Mouse (Mus musculus): ENCODE data around the gene Shpk.

Shpk gene

DNA sequence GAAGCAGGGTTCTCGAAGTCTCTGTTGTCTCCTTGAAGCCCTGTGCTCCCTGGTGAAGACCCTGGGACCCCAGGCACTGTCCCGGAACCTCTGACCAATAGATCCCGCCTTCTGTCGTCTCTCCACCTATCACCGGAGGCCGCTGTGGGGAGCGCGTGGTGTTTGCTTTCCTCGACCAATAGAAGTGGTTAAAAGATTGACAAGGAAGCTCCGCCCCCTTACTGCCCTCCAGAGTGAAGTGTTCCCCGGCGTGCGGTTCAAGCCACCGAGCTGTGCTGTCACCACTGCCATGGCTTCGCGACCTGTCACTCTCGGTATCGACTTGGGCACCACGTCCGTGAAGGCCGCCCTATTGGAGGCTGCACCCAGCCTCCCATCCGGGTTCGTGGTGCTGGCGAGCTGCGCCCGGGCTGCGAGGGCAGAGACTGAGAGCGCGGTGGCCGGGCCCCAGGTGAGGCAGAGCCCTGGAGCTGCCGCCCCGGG, at the start of gene Shpk:
Gene Shpk, plus strand, starts transcription at position 231 of the 483 bp plus-strand sequence.
- peak; percentile 94 to 96 for DNase-seq

DNA sequence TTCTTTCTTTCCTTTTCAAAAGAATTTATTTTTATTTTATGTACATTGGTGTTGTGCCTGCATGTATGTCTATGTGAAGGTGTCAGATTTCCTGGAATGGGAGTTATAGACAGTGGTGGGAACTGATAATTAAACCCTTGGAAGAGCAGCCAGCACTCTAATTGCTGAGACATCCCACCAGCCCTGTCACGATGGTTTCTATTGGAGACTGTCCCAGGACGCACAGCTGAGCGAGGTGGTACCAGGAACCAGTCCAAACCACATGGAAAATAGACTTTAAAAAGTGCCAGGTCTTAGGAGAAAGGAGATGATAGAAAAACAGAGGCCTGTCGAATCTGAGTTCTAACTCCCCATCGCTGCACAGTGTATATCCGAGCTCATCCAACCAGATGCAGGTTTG, 44.2 kb upstream of the Shpk start:
- DNase-seq, result no peak

DNA sequence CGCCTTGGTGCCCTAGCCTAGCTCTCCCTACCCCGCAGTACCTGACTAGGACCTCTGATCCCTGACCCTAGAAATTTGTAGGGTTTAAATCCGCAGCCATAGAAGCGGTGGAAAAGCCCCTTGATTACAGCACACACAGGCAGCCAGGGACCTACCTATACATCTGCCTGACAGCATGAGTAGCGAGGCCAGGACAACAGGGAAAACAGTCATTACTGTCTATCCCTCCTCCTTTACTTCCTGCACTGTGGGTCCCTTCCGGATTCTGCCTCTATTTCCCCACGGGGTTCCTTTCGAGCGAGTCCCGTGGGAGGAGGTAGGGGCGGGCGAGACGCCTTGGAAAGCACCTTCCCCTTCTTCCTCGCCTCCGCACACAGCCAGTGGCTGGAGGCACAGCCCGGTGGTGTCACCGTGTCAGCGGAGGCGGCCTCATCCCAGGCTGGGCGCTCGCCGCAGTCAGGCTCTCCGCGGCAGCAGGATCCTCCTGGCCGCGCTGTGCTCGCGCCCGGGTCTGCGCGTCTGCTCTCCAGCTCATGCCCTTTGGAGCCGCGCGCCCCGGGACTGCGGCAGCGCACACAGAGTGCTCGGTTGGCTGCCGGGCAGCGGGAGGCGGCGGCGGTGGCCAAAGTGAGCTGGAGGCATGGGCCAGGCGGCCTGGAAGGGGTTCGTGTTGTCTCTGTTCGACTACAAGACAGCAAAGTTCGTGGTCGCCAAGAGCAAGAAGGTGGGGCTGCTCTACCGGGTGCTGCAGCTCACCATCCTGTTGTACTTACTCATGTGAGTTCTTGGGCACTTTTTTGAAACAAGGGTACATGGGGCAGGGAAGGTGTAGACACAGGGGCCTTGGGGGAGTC, 39.1 kb upstream of the Shpk start, which contains the start of gene P2rx5:
Gene P2rx5, plus strand, starts transcription at position 465 of the 854 bp plus-strand sequence.
- peak; percentile 62 to 71 for DNase-seq

DNA sequence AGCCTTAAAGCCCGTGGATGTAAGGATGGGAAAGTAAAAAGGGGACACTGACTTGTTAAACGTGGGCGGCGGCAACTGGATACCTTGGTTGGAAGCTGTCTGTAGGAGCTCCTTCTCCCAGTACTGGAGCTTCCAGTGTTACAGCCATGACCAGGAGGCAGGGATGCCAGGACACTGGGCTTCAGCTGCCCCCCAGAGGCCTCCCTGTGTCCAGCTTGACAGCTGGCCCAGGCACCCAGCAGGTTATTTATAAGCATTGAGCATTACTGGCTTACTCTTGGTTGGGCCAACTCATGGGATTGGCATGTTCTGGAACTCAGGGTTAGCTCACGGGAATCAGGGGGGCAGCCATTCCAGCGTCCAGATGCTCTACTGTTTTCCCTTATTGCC, 38.5 kb upstream of the Shpk start:
- peak; percentile 50 to 66 for DNase-seq

DNA sequence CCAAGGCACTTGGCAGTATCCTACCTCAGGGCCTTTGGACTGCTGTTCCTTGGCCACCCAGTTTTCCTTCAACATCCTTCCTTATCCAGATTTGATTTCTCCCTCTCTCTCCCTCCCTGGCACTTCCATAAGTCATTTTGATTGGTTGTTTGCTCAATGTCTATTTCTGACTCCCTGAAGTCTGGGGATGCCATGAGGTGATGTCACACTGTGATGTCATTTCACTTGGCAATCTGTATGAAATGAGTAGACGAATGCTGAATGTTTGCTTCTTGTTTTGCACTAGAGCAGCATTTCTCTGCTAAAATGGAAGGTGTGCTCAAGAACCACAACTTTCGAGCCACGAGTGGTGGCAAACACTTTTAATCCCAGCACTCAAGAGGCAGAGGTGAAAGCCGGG, 37.6 kb upstream of the Shpk start:
- no peak for DNase-seq

DNA sequence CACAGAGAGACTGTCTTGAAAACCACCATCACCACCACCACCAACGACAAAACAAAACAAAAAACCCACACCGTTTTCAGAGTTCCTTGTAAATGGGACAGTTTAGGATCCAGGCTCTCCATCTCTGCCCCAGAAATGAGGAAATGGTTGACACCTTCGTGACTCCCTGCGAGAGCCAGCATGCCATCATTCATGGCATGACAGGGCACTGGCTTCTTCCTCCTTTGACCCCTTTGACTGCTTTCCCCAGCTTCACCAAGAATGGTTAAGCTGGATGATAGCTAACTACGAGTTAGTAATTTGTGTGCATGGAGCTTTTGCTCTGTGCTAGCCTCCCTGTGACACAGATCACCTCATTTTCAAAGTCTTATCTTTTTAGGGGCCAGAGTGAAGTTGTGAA, 37.0 kb upstream of the Shpk start:
- no peak for DNase-seq

DNA sequence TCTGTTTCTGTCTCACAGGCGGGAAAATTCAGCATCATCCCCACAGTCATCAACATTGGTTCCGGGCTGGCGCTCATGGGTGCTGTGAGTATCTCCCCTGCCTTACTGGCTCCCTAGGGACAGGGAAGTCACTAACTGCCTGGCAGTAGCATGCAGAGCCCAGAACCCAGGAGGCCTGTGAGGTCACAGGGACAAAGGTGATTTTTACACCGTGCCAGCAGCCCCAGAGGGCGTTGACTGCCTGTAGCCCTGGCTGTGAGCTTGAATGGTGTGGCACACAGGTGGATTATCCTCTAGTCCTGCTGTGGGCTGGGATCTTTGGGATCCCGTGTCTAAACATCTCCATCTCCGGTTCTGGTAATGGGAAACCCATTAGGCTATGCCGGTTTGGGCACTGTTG, 31.2 kb upstream of the Shpk start:
- no peak for DNase-seq

DNA sequence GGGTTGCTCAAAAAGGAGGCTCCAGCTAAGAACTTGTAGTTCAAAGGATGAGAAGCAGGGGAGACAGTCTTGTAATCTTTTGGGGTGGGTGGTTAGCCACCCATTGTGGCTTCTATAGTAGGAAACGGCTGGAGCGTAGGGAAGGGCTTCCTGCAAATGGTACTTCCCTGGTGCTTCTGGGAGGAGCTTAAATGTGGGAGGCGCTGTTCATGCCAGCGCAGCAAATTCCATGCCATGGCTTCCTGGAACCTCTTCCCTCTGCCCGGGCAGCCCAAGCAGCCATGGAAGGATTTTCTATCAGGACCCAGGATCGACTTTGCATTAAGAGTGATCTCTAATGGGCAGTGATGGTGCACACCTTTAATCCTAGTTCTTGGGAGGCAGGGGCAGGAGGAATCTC, 30.7 kb upstream of the Shpk start:
- no peak for DNase-seq

DNA sequence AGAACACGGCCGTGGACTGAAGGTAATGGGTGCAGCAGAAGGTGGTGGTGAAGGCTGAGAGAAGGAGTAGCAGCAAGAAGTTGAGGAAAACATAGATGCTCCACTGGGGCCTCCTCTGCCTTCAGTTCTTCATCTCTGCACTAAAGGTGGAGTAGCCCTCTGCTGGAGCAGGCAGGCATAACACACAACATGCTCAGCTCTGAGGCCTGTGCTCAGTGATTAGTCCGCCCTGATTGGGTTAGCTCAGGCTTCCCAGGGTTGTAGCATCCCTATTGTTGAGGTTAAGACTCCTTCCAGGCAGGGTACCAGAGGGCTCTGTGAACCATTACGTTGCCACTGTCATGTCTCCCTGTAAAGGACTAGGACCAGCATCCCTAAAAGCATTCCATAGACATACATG, 30.0 kb upstream of the Shpk start:
- peak; percentile 57 to 73 for DNase-seq

DNA sequence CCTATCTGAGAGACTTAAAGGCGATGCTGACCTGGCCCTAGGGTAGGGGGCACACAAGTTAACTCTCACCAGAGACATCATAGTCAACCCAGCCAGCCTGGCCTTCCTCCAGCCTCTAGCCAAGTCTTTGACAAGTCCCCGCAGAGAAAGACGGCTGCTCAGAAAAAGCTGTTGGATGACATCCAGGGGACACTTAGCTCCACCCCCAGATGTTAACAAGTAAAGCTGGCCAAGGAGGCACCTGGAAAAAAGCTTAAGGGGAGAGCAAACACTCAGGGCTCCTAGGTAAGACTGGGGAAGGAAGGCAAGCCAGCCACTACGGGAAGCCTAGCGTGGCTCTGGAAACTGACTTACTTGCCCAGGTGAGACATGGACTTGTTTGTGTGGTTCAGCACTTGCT, 27.1 kb upstream of the Shpk start:
- DNase-seq, result peak; percentile 78 to 83

DNA sequence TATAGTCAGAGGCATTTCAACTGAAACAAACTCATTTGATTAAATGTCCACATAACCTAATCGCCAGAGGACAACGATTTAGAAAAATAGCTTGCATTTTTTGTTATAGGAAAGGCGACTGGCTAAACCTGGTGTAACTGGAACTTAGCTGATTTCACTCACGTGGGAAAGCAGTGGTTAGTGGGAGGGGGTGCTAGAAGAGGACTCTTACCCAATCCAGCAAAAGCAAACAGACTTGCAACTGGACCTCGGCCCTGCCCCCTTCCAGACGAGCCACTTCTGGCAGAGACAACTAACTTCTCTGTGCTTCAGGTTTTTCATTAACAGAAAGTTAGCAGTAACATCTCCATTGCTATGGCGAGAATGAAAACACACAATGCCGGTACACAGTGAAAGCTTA, 23.6 kb upstream of the Shpk start:
- DNase-seq, result peak; percentile 70 to 88

DNA sequence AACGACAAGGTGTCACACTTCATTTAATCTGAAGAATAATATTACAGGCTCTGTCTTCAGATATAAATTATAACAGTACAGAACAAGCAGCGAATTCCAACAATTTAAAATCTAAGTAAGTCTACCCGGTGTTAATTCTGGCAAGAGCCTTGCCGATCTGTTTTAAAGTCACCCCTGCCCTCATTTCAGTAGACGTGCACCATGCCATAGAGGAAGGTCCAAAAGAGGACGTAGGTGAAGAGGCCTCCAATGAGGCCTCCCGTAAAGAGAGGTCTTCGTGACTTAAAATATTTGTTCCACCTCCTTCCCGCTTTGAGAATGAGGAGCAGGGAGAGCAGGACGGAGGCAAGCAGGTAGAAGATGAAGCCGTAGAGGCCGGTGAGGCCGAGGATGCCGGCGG, 23.1 kb upstream of the Shpk start:
- DNase-seq, result no peak

DNA sequence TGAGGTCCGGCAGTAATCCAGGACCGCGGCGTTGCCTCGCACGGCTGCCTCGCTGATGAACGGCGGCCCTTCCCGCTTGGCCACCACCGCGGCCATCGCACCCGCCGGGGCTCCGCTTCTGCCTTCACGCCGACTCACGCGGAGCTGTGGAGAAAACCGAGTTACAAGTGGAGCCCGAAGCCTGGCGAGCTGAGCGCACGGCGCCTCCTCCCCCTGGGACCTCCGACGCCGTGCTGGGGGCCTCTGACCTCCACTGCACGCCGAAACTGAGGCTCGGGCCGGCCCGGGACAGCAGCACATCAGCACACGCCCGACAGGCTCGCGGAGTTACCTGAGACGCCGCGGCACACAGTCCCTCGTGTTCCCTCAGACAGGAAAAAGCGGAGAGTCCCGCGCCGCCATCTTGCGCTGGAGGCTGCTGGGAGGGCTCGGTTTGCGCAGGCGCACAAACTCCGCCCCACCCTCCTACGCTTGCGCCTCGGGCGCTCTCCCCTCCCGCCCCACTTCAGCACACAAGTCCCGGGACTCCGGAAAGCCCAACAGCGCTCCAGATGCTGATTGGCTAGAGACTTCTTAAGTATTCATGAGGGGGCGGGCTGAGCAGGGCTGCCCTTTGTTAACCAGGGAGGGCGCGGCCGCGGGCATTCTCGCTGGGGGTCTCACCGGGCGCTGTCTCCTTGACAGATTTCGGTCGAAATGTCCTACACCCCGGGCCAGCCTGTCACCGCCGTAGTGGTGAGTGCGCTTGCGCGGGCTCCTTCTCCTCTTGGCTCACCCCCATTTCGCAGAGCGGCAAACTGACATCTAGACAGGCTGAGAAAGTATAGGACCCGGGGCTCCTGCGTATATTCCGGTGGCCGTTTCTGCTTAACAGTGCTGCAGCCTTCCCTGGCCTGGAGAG, 22.4 kb upstream of the Shpk start, which contains the start of the genes Emc6 and Tax1bp3:
Gene Emc6, minus strand, starts transcription at position 430 of the 901 bp plus-strand sequence.
Gene Tax1bp3, plus strand, starts transcription at position 476 of the 901 bp plus-strand sequence.
- DNase-seq, result peak; percentile 98

DNA sequence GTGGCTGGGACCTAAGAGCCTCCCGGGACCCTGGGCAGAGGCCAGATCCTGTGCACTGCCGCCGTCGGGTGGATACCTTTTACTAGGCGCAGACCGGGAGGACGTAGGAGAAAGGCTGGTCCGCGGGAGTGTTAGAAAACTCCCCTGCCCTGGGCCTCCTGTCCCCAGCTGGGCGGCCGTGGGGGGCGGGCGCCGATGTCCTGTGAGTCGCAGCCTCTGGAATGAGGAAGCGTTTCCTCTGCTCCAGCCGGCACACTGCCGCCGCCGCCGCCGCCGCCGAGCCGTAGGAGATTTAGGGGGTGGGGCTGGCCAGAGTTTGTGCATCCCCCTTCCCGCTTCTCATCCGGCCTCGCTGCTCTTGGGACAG, 21.8 kb upstream of the Shpk start:
- peak; percentile 89 to 95 for DNase-seq

DNA sequence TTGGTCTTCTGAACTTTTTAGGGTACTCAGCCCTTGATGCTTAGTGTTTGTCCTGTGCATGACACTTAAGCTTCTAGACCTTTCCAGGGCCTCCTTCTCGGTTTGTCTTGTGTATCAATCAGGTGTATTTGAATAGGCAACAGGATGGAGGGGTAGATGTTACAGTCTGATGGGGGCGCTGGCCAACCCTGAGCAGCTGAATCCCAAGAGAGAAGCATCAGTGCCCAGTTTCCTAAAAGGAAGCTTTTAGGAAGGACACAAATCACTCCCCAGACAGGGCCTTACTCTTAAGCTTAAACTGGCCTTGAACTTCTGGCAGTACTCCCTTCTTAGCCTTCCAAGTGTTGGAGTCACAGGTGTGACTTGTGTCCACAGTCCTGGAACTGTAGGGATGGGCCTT, 21.4 kb upstream of the Shpk start:
- no peak for DNase-seq

DNA sequence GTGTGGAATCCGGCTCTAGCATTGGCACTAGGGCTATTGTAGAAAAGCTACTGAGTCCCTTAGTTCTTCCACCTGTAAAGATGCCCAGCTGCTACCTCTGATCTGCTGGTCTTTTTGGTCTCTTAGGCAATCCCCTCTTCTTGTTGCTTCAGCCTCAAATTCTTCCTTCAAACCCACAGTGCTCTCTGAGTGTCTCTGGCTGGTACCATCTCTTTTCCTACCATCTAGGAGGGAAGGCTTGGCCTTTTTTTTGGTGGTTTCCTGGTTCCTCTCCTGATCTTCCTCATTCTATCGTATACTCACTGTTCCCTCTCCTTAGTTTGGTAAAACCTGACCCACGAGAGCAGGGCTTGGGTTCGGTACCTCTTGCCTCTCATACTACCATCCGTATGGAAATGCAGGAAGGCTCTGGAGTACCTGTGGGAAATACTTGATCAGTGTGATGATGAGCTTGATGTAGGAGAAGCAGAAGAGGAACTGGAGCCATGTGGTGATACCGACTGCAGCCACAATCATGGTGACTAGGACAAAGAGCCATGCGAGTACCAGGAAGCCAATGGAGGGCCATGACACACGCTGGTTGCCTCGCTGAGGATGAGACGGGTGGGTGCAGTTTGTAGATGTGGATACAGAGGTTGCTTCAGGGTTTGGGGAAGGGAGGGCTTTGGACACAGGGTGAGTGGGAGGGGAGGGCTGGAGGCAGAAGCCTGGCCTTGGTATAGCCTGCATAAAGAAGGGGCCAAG, 13.2 kb upstream of the Shpk start:
- DNase-seq, result peak in 1 of 2 experiments; percentile 18

DNA sequence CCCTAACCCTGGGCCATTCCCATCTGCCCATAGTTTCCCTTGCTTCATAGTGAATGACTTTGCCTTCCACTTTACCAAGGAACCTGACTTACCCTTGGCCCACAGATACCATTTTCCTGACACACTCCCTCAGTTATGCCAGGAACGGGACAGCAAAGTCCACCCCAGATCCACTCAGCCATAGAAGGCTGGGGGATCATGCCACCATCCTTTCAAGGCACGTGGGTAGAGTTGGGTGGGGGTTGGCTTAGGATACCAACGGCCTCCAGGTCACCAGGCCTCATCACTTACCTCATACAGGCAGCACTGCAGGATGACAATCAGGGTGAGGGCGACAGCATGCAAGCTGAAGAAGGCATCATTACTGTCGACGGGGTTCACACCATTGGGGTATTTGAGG, 12.0 kb upstream of the Shpk start:
- peak in 1 of 2 experiments; percentile 17 for DNase-seq

DNA sequence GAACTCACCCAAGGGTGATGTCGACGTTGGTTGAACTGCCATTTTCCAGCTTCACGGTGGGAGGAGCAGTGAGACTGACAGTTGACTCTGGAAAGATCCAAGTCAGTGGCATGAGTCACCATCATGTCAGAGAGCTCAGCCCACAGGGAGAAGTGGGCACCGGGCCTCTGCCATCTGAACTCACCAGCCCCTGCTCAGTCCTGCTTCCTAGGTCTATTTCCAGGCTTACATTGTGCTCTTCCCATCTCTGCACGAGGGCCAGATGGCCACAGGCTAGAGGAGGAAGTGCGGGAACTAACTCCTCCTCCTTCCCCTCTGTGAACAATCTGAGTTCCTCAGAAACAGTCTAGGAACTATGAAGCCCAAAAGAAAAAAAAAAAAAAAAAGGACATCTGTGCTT, 6.2 kb upstream of the Shpk start:
- peak in 1 of 2 experiments; percentile 26 for DNase-seq

DNA sequence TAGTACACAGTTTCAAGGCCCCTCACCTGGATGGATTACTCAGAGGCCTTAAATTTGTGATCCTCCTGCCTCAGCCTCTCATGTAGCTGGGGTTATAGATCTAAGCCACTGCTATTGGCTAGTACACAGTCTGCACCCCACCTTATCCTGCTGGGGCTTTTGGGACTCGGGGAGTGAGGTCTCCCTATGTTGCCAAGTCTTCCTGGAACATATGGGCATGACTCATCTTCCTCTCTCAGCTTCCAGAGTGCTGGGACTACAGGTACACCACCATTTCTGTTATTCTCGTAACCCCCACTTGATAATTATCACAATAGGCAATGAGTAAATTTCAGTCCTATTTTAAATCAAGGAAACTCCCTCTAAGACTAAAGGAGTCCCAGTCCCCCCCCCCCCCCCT, 4.8 kb upstream of the Shpk start:
- no peak for DNase-seq

DNA sequence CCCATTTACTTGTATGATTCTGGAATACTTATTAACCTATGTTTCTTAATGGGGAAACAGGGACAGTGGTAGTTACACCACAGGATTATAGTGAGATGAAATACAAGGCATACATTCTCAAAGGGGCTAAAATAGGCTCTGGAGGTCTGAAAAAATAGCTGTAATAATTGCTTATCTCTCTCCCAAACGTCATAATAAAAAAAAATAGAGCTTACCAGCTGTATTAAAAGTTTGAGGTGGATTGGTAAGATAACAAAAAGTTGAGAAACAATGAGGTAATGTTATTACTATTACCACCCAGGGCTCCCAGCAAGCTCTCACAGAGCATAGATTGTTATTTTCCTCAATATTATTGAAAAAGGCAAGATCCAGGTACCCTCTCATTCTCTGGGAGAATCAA, 1.1 kb upstream of the Shpk start:
- no peak for DNase-seq

DNA sequence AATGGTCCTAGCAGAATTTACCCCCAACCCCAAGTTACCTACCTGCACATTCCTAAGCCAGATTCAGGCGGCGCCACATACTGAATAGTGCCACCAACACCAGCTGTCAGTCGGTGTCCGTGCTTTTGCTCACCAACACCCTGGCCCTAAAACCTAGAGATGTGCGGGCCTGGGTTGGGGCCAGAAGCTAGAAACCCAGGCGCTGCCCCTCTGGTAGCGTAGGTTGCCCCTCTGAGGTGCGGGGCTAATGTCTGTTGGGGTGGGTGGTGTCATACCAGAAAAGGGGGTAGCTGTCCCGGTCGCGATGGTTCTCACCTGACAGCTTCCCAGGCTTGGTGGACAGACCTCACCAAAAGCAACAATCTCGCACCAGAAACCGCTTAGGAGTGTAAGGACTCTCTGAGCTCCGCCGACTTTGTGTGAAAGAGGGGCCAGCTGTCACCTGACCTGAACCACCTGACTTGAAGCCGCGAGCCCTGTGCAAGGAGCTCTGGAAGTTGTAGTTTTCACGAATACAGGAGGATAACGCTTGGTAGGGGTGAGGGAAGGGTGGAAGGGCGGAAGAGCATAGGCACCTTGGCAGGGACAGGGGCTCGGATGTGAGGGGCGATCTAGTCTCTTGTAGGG, 544 bp upstream of the Shpk start, which contains the start of gene Ctns:
Gene Ctns, minus strand, starts transcription at position 440 of the 627 bp plus-strand sequence.
- peak; percentile 86 to 88 for DNase-seq

DNA sequence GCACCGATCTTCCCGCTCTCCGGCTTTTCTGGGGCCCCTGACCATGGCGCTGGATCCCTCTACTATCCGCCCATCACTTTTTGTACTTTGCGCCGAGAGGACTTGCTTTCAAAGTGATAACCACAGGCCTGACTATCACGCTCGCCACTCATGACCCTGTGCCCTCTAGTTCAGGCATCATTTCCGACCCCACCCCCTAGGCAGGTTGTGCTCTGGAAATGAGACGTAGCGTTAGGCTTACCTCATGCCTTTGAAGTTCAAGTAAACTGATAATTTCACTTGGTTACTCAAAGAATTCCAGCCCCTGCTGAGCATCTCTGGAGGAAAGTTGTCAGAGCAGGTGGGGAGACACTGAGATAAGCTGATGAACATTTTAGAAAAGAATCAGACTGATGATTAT, 619 bp downstream of the Shpk start:
- DNase-seq, result no peak
